Mouse (Mus musculus): ENCODE measurements at regions not wholly inside any gene's neighbourhood (a gene's known extent, or its start where the extent isn't known, plus 50 kb on each side); places are given as distances from the start of the nearest gene placed in this dataset.

GRCm38 (mm10) chr6:148584126-148584525 lies 139.9 kb upstream of the Tmtc1 start:
- no peak overlapping the region for H3ac ChIP-seq (ENCODE audit: control insufficient read depth, insufficient read length)
- TF ChIP-seq CEBPB (IDR thresholded peaks at IDR 0.05; ENCODE audit: insufficient read depth, poor library complexity, severe bottlenecking), result no peak
- TF ChIP-seq POLR2AphosphoS2 (IDR thresholded peaks at IDR 0.05; ENCODE audit: insufficient read length, low read depth), result no peak
- no peak for TF ChIP-seq USF1 (IDR thresholded peaks at IDR 0.05; ENCODE audit: low read depth)
- TF ChIP-seq TCF3 (IDR thresholded peaks at IDR 0.05; ENCODE audit: insufficient read length, low read depth), result no peak
- no peak for TF ChIP-seq MYOD1 (IDR thresholded peaks at IDR 0.05; ENCODE audit: control insufficient read depth in 1 of 3, insufficient read length in 2 of 3, low read depth in 2 of 3)
- TF ChIP-seq REST (IDR thresholded peaks at IDR 0.05; ENCODE audit: insufficient read depth, insufficient read length), result no peak
- TF ChIP-seq MAX (IDR thresholded peaks at IDR 0.05; ENCODE audit: low read depth), result no peak
- TF ChIP-seq MYOG (IDR thresholded peaks at IDR 0.05; ENCODE audit: control insufficient read depth in 1 of 3, insufficient read depth in 1 of 3, insufficient read length in 2 of 3, low read depth in 2 of 3), result no peak
- TF ChIP-seq POLR2A (IDR thresholded peaks at IDR 0.05; ENCODE audit: insufficient read length, low read depth), result no peak
- TF ChIP-seq TCF12 (IDR thresholded peaks at IDR 0.05; ENCODE audit: insufficient read depth, poor library complexity, severe bottlenecking), result no peak
- TF ChIP-seq E2F4 (IDR thresholded peaks at IDR 0.05; ENCODE audit: insufficient read depth), result no peak
- TF ChIP-seq SRF (IDR thresholded peaks at IDR 0.05; ENCODE audit: control insufficient read depth, insufficient read length, low read depth), result no peak
- no peak overlapping the region for H3K4me3 ChIP-seq
- no peaks in the 10 kb centered on the region for H3K27me3 ChIP-seq (ENCODE audit: control insufficient read depth, insufficient read depth, insufficient read length)
- no peaks in the 10 kb centered on the region for H3K36me3 ChIP-seq (ENCODE audit: control insufficient read depth, insufficient read depth)
- no peaks in the 10 kb centered on the region for H3K79me2 ChIP-seq (ENCODE audit: control insufficient read depth, insufficient read depth)
- no peak overlapping the region for H3K4me2 ChIP-seq (ENCODE audit: low read depth)

GRCm38 (mm10) chr6:148578281-148578680 lies 134.1 kb upstream of the Tmtc1 start:
- Histone ChIP-seq H3K79me2 (ENCODE audit: control insufficient read depth, insufficient read depth) (no peaks in the 10 kb centered on the region), H3K27me3 (ENCODE audit: control insufficient read depth, insufficient read depth, insufficient read length) (no peaks in the 10 kb centered on the region), H3K36me3 (ENCODE audit: control insufficient read depth, insufficient read depth) (no peaks in the 10 kb centered on the region), H3ac (ENCODE audit: control insufficient read depth, insufficient read length) (no peak overlapping the region), H3K4me3 (no peak overlapping the region), H3K4me2 (ENCODE audit: low read depth) (no peak overlapping the region)
- TF ChIP-seq SRF (IDR thresholded peaks at IDR 0.05; ENCODE audit: control insufficient read depth, insufficient read length, low read depth) (no peak), TCF3 (IDR thresholded peaks at IDR 0.05; ENCODE audit: insufficient read length, low read depth) (no peak), MAX (IDR thresholded peaks at IDR 0.05; ENCODE audit: low read depth) (no peak), MYOD1 (IDR thresholded peaks at IDR 0.05; ENCODE audit: control insufficient read depth in 1 of 3, insufficient read length in 2 of 3, low read depth in 2 of 3) (no peak), E2F4 (IDR thresholded peaks at IDR 0.05; ENCODE audit: insufficient read depth) (no peak), POLR2AphosphoS2 (IDR thresholded peaks at IDR 0.05; ENCODE audit: insufficient read length, low read depth) (no peak), POLR2A (IDR thresholded peaks at IDR 0.05; ENCODE audit: insufficient read length, low read depth) (no peak), MYOG (IDR thresholded peaks at IDR 0.05; ENCODE audit: control insufficient read depth in 1 of 3, insufficient read depth in 1 of 3, insufficient read length in 2 of 3, low read depth in 2 of 3) (no peak), REST (IDR thresholded peaks at IDR 0.05; ENCODE audit: insufficient read depth, insufficient read length) (no peak), CEBPB (IDR thresholded peaks at IDR 0.05; ENCODE audit: insufficient read depth, poor library complexity, severe bottlenecking) (no peak)

GRCm38 (mm10) chr6:148577663-148578062 lies 133.5 kb upstream of the Tmtc1 start:
- H3K4me2 ChIP-seq (ENCODE audit: low read depth), result no peak overlapping the region
- H3K36me3 ChIP-seq (ENCODE audit: control insufficient read depth, insufficient read depth), result no peaks in the 10 kb centered on the region
- H3K79me2 ChIP-seq (ENCODE audit: control insufficient read depth, insufficient read depth), result no peaks in the 10 kb centered on the region
- no peak for TF ChIP-seq E2F4 (IDR thresholded peaks at IDR 0.05; ENCODE audit: insufficient read depth)
- TF ChIP-seq REST (IDR thresholded peaks at IDR 0.05; ENCODE audit: insufficient read depth, insufficient read length), result no peak
- no peak for TF ChIP-seq TCF3 (IDR thresholded peaks at IDR 0.05; ENCODE audit: insufficient read length, low read depth)
- H3ac ChIP-seq (ENCODE audit: control insufficient read depth, insufficient read length), result no peak overlapping the region
- H3K27me3 ChIP-seq (ENCODE audit: control insufficient read depth, insufficient read depth, insufficient read length), result no peaks in the 10 kb centered on the region
- no peak overlapping the region for H3K4me3 ChIP-seq

DNA sequence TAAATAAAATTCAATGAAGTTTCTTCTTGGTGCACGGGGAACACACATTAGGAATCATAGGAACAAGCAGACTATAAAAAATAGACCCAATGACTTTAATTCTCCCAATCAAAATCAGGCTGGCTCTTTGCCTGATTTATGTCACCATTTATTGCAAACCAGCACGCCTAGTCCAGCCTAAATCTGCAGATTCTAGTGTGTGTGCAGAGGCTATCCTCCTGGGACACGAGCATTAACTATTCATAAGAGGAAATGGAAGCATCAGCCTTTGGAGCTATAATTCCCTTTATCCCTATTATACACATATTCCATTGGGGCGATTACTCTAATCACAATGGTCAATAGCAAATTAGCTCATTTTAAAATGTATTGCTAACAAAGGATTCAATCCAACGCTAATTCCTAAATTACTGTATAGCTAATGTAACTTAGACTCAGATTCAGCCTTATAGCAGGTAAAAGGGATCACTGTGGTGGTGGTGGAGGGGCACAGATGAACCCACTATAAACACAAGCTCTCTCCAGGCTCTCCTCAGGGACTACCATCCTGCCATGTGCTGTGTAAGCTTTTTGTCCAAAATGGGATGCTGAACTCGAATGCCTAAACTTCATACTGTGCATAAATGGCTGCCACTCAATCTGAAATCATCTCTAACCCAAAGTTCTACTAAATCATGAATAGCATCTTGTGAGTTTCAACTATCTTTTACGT lies 130.7 kb upstream of the Tmtc1 start:
- no peak for TF ChIP-seq TCF3 (IDR thresholded peaks at IDR 0.05; ENCODE audit: insufficient read length, low read depth)
- TF ChIP-seq MYOD1 (IDR thresholded peaks at IDR 0.05; ENCODE audit: control insufficient read depth in 1 of 3, insufficient read length in 2 of 3, low read depth in 2 of 3), result no peak
- TF ChIP-seq SRF (IDR thresholded peaks at IDR 0.05; ENCODE audit: control insufficient read depth, insufficient read length, low read depth), result no peak
- no peak for TF ChIP-seq USF1 (IDR thresholded peaks at IDR 0.05; ENCODE audit: low read depth)
- TF ChIP-seq POLR2A (IDR thresholded peaks at IDR 0.05; ENCODE audit: insufficient read length, low read depth), result no peak
- Histone ChIP-seq H3ac (ENCODE audit: control insufficient read depth, insufficient read length) (no peak overlapping the region), H3K36me3 (ENCODE audit: control insufficient read depth, insufficient read depth) (no peaks in the 10 kb centered on the region), H3K4me2 (ENCODE audit: low read depth) (no peak overlapping the region), H3K27me3 (ENCODE audit: control insufficient read depth, insufficient read depth, insufficient read length) (no peaks in the 10 kb centered on the region), H3K4me3 (no peak overlapping the region), H3K79me2 (ENCODE audit: control insufficient read depth, insufficient read depth) (no peaks in the 10 kb centered on the region)

GRCm38 (mm10) chr6:148572201-148572600 lies 128.0 kb upstream of the Tmtc1 start:
- no peaks in the 10 kb centered on the region for H3K79me2 ChIP-seq (ENCODE audit: control insufficient read depth, insufficient read depth)
- TF ChIP-seq MYOD1 (IDR thresholded peaks at IDR 0.05; ENCODE audit: control insufficient read depth in 1 of 3, insufficient read length in 2 of 3, low read depth in 2 of 3), result no peak
- no peaks in the 10 kb centered on the region for H3K27me3 ChIP-seq (ENCODE audit: control insufficient read depth, insufficient read depth, insufficient read length)
- H3K4me3 ChIP-seq, result no peak overlapping the region
- no peaks in the 10 kb centered on the region for H3K36me3 ChIP-seq (ENCODE audit: control insufficient read depth, insufficient read depth)
- no peak overlapping the region for H3K4me2 ChIP-seq (ENCODE audit: low read depth)
- no peak overlapping the region for H3ac ChIP-seq (ENCODE audit: control insufficient read depth, insufficient read length)
